Mouse (Mus musculus): ENCODE results near the gene Rgs3. TPM values are rescaled to one million over a fixed set of nuclear protein-coding genes. Genes with fewer than 3 reads are reported as not detected.

Gene Rgs3
- polyA plus RNA-seq, 1 experiment from 2014 or later = 52.8 TPM

DNA sequence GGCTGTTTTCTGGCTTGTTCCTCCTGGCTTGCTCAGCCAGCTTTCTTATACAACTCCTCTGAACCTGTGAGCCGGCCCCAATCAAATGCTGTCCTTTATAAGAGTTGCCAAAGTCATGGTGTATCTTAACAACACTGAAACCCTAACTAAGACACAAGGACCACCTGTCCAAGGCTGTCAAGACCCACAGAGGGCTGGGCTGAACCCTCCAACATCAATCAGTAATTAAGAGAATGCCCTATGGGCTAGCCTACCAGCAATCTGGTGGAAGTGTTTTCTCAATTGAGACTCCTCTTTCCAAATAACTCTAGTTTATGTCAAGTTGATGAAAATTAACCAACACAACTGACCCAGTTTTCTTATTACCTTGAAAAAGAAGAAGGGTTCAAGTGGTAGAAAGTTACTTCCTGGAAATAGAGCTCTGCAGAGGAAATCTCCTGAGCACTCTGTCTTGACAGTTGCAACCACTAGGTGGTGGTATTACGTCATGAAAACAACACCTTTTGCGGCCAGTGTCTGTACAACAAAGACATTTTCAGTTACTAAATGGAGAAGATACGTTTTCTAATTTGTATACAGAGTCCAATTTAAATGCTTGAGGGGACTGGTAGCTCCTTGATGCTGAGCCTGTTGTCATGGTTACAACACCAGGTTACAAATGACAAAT is 1.4 kb downstream of the Rgs3 start:
- peaks cover 14% of the 10 kb centered on the region for H3K4me1 ChIP-seq
- no peaks in the 10 kb centered on the region for H3K36me3 ChIP-seq
- 24% methylated on average over 4 of the region's 4 CpGs for WGBS
- no peak; the same call in 1 of the 2 replicates for ATAC-seq (ENCODE audit: low FRiP score, low read depth)
- H3K4me2 ChIP-seq (replicated peaks) = no peak overlapping the region
- no peak overlapping the region for H3K27ac ChIP-seq
- H3K9me3 ChIP-seq = no peaks in the 10 kb centered on the region
- H3K4me3 ChIP-seq = no peak overlapping the region
- no peak overlapping the region for H3K9ac ChIP-seq
- H3K27me3 ChIP-seq = no peaks in the 10 kb centered on the region

DNA sequence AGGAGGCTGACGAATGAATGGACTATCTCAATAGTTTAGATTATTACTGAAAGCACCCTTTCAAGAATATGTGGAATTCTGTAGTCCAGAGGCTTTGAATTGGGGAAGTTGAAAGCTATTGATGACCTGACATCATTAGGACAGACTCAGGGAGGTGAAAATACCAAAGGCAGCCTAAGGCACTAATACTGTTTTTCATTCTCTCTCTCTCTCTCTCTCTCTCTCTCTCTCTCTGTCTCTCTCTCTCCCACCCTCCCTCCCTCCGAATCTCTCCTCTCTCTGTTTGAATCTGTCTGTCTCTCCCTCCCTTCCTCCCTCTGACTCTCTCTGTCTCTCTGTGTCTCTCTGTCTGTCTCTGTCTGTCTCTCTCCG is 2.0 kb downstream of the Rgs3 start:
- WGBS = 67% methylated on average over 3 of the region's 3 CpGs
- Histone ChIP-seq H3K36me3 (no peaks in the 10 kb centered on the region), H3K27me3 (no peaks in the 10 kb centered on the region)

DNA sequence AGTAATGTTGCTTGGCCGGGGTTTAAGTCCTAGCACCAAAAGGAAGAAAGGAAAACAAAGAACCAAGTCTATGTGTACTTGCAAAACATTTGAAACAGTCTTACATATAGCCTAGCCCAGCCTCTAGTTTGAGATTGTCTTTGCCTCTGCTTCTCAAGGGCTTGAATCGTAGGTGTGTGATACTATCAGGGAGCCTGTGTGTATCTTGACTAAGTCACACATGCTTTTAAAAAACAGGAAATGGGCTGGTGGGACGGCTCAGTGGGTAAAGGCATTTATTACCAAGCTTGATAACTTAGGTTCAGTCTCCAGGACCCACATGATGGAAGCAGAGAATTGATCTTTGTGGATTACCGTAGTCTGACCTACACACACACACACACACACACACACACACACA is 2.4 kb downstream of the Rgs3 start:
- Histone ChIP-seq H3K27ac (no peak overlapping the region), H3K27me3 (no peaks in the 10 kb centered on the region), H3K9me3 (no peaks in the 10 kb centered on the region), H3K9ac (no peak overlapping the region), H3K36me3 (no peaks in the 10 kb centered on the region), H3K4me1 (peaks cover 13% of the 10 kb centered on the region), H3K4me3 (no peak overlapping the region), H3K4me2 (replicated peaks) (no peak overlapping the region)
- no peak for ATAC-seq (ENCODE audit: low FRiP score, low read depth)
- WGBS = 71% methylated on average over 4 of the region's 4 CpGs

More for the DNA sequence above, 2.0 kb downstream of the Rgs3 start:
- Histone ChIP-seq H3K4me1 (peaks cover 14% of the 10 kb centered on the region), H3K4me3 (no peak overlapping the region), H3K9ac (no peak overlapping the region), H3K4me2 (replicated peaks) (no peak overlapping the region), H3K27ac (no peak overlapping the region), H3K9me3 (no peaks in the 10 kb centered on the region)
- ATAC-seq (ENCODE audit: low FRiP score, low read depth) = no peak

DNA sequence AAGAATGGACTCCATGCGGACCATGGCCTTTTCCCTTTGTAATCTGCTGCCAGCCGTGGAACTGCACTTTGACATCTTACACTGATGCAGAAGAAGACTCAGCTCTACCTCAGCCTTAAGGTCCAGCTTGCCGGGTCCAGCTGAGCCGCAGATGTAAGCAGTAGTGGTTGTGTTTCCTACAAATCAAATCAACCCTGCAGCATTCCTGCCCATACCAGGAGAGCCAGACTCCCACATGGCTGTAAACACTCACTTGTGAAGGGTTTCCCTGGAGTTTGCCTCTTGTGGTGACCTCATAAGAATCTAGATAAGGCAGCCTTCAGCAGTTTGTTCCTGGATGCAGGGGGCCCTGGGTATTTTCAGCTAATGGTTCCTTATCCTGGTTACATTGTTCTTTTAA is 6.9 kb downstream of the Rgs3 start:
- no peak overlapping the region for H3K4me2 ChIP-seq (replicated peaks)
- H3K27me3 ChIP-seq = no peaks in the 10 kb centered on the region
- 70% methylated on average over 4 of the region's 4 CpGs for WGBS
- no peaks in the 10 kb centered on the region for H3K36me3 ChIP-seq
- H3K4me3 ChIP-seq = no peak overlapping the region
- H3K9me3 ChIP-seq = no peaks in the 10 kb centered on the region
- no peak for ATAC-seq (ENCODE audit: low FRiP score, low read depth)
- H3K4me1 ChIP-seq = peaks cover 3% of the 10 kb centered on the region; the same call in 1 of the 2 replicates
- no peak overlapping the region for H3K9ac ChIP-seq
- H3K27ac ChIP-seq = no peak overlapping the region

DNA sequence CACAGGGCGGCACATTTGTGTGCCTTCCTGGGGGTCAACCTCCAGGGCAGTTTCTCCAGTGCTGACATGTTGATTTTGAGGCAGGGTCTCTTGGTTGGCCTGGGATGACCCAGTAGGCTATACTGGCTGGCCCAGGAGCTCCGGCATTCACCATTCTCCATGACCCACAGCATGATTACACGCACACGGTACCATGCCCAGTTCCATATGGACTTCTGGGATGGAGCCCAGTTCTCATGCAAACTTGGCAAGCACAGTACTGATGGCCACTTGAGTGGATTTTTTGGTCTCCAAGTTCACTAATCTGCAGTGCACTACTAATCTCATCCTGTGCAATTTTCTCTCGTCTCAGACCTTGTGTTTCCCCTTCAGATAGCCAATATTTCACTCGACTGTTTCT is 8.0 kb downstream of the Rgs3 start:
- H3K9me3 ChIP-seq = no peaks in the 10 kb centered on the region
- no peaks in the 10 kb centered on the region for H3K36me3 ChIP-seq
- H3K4me3 ChIP-seq = no peak overlapping the region
- no peak for ATAC-seq (ENCODE audit: low FRiP score, low read depth)
- H3K4me1 ChIP-seq = peaks cover 3% of the 10 kb centered on the region; the same call in 1 of the 2 replicates
- no peak overlapping the region for H3K27ac ChIP-seq
- no peak overlapping the region for H3K4me2 ChIP-seq (replicated peaks)
- 91% methylated on average over 6 of the region's 6 CpGs for WGBS
- no peaks in the 10 kb centered on the region for H3K27me3 ChIP-seq
- H3K9ac ChIP-seq = no peak overlapping the region

DNA sequence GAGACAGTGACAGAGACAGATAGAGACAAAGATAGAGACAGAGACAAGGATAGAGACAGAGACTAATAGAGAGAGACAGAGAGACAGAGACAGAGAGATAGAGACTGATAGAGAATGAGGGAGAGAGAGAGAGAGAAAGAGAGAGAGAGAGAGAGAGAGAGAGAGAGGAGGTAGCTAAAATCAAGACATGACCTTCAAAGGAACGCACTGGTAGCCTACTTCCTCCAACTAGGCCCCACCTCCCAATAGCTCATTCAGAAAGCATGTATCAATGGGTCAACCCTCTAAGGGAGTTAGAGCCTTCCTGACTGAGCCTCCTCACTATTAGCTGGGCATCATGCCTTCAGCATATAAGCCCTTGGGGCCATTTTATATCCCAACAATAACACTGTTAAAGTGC is 8.7 kb downstream of the Rgs3 start:
- H3K36me3 ChIP-seq = no peaks in the 10 kb centered on the region
- ATAC-seq (ENCODE audit: low FRiP score, low read depth) = no peak
- H3K4me2 ChIP-seq (replicated peaks) = no peak overlapping the region
- H3K9ac ChIP-seq = no peak overlapping the region
- H3K9me3 ChIP-seq = no peaks in the 10 kb centered on the region
- H3K4me1 ChIP-seq = peaks cover 3% of the 10 kb centered on the region; the same call in 1 of the 2 replicates
- H3K4me3 ChIP-seq = no peak overlapping the region
- no peaks in the 10 kb centered on the region for H3K27me3 ChIP-seq
- 100% methylated on average over 1 of the region's 1 CpGs for WGBS
- H3K27ac ChIP-seq = no peak overlapping the region

DNA sequence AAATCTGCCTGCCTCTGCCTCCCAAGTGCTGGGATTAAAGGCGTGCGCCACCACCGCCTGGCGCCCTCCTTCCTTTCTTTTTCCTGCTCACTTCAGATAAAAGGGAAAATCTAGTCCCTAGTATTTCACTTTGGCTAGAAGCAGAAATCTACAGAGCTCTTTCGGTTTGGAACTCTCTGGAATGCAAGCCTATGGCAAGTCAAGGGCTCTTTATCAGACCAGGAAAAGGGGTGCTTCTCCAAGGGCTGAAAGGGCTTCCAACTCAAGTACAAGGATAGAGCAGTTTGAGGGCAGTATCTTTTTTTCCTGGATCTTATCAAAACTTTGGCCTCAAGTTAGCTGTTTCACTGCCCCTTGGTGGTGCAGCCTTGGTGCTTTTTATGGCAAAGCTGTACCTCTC is 10.0 kb downstream of the Rgs3 start:
- 91% methylated on average over 5 of the region's 5 CpGs for WGBS
- ATAC-seq (ENCODE audit: low FRiP score, low read depth) = no peak
- H3K4me3 ChIP-seq = no peak overlapping the region
- H3K4me1 ChIP-seq = no peaks in the 10 kb centered on the region
- H3K36me3 ChIP-seq = no peaks in the 10 kb centered on the region
- H3K27me3 ChIP-seq = no peaks in the 10 kb centered on the region
- no peak overlapping the region for H3K4me2 ChIP-seq (replicated peaks)
- no peak overlapping the region for H3K27ac ChIP-seq
- no peaks in the 10 kb centered on the region for H3K9me3 ChIP-seq
- no peak overlapping the region for H3K9ac ChIP-seq

DNA sequence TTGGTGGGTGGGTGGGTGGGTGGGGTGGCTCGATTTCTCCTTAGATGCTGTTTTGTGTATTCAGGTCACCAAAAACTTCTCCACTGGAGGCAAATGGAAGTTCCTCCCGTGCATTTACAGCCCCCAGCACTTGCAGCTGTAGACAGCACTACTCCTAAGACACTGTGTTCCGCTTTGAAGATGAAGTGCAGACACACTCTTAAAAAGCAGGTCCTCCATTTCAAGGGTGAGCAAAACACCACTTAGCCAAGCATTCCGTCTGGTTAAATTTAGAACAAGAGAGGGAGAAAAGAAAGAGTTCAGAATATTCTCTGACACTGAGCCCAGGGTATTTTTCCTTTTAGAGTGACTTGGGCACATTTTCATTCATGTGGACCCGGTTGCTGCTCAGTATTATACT is 10.4 kb downstream of the Rgs3 start:
- H3K27ac ChIP-seq = no peak overlapping the region
- no peaks in the 10 kb centered on the region for H3K27me3 ChIP-seq
- no peak overlapping the region for H3K4me3 ChIP-seq
- WGBS = 60% methylated on average over 5 of the region's 5 CpGs
- no peaks in the 10 kb centered on the region for H3K4me1 ChIP-seq
- no peaks in the 10 kb centered on the region for H3K9me3 ChIP-seq
- H3K9ac ChIP-seq = no peak overlapping the region
- H3K4me2 ChIP-seq (replicated peaks) = no peak overlapping the region
- ATAC-seq (ENCODE audit: low FRiP score, low read depth) = no peak
- H3K36me3 ChIP-seq = no peaks in the 10 kb centered on the region

DNA sequence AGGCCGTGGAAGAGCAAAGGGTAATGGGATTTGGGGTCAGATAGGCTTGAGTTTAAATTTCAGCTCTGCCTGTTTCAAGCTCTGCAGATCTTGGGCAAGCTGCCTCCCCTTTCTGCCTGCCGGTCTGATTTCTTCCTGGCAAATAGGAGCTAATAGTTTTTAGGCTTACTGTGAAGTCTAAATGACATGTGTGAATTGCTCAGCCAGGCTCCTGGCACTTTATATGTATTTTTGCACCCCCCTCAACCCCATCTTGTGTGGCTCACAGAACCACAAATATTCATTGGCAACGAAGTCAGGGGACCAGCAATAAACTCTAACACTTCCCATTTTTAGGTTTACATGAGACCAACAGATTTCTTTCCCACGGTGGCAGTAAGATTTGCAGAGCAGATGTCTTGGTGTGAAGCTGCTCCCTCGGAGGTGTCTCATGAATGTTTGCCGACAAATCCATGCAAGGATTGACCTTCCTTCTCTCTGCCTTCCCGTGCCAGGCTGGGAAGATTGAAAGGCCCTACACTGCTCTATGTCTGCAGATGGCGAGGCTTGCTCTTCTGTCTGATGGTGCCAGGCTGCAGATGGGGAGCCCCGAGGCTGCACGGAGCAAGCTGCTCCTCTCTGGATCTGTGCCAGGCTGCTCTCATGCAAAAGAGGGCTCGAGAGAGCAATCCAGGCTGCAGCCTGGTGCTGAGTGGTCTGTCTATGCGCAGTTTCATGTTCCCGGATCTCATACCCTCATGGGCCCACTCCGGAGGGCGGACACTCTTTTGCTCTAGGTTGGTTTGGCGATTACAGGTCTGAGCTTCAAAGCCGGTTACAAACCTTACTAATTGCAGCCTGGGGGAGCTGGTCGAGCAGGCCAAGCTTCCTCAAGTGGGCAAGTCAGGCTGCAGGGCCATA is 23.0 kb downstream of the Rgs3 start:
- Histone ChIP-seq H3K27ac (no peak overlapping the region), H3K4me2 (replicated peaks) (peak overlapping the region; percentile 78), H3K27me3 (peaks cover 48% of the 10 kb centered on the region), H3K9ac (peak overlapping the region; percentile 48), H3K36me3 (no peaks in the 10 kb centered on the region), H3K4me1 (peaks cover 29% of the 10 kb centered on the region), H3K9me3 (no peaks in the 10 kb centered on the region), H3K4me3 (peak overlapping the region; percentile 41)
- peak; percentile 40; the same call in 1 of the 2 replicates for ATAC-seq (ENCODE audit: low FRiP score, low read depth)
- WGBS = 15% methylated on average over 18 of the region's 18 CpGs

DNA sequence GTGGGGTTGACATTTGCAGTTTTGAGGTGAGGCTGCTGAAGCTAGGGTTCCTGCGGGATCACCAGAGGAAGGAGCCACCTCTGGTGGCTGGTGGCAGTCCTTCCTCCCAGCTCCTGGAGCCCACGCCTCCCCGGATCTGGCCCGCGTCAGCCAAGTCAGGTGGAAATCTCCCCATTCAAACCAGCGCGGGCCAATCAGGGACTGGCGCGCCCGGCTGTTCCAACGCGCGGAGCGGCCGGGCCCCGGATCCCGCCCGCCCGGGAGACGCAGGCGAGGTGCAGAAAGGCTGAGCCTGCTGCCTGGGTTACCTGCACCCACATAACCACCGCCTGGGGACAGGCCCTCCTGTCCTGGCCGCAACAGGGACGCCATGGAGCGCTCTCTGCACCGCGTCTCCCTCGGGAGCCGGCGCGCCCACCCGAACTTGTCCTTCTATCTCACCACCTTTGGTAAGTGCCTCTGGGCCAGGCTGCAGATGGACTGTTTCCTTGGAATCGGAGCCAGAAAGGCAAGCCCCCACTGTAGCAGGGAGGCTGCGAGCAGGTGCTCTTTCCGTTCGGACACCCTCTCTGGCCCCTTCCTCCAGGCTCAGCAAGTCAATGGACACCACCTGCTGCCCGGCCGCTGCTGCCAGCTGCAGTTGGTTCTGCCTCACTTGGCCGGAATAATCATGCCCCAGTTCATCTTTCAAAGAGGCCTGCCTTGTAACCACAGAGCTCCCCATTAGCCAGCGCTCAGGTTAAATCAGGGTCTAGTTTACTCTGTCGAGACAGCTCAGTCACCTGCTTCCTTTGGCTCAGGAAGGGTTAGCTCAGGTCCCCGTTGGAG is 23.8 kb downstream of the Rgs3 start:
- H3K9me3 ChIP-seq = no peaks in the 10 kb centered on the region
- H3K27me3 ChIP-seq = peaks cover 48% of the 10 kb centered on the region
- peak overlapping the region; percentile 41 for H3K4me3 ChIP-seq
- peaks cover 29% of the 10 kb centered on the region for H3K4me1 ChIP-seq
- peak overlapping the region; percentile 78 for H3K4me2 ChIP-seq (replicated peaks)
- no peaks in the 10 kb centered on the region for H3K36me3 ChIP-seq
- peak overlapping the region; percentile 48 for H3K9ac ChIP-seq
- ATAC-seq (ENCODE audit: low FRiP score, low read depth) = peak; percentile 54; the same call in 1 of the 2 replicates
- 3% methylated on average over 42 of the region's 42 CpGs for WGBS
- H3K27ac ChIP-seq = no peak overlapping the region

DNA sequence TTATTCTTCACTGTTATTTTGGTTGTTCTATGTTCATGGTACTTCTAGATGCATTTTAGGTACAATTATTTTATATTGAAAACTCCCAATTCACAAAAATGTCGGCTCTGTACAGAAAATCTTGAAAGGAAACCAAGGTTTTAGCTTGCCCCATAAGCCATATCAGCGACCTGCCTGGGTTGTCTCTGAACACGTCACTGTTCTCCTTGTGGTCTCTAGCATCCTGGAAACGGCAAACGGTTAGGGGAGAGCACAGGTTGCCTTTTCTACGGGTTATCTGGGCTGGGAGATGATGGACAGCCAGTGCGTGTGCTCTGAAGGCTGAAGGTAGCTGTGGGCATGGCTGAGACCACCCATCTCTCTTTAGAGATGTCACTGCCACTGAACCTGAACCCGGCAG is 27.4 kb downstream of the Rgs3 start:
- Histone ChIP-seq H3K4me1 (peaks cover 31% of the 10 kb centered on the region), H3K27ac (no peak overlapping the region), H3K36me3 (no peaks in the 10 kb centered on the region), H3K9ac (no peak overlapping the region), H3K9me3 (no peaks in the 10 kb centered on the region), H3K4me3 (no peak overlapping the region), H3K4me2 (replicated peaks) (no peak overlapping the region), H3K27me3 (peaks cover 38% of the 10 kb centered on the region)
- WGBS = 84% methylated on average over 8 of the region's 8 CpGs
- ATAC-seq (ENCODE audit: low FRiP score, low read depth) = no peak

DNA sequence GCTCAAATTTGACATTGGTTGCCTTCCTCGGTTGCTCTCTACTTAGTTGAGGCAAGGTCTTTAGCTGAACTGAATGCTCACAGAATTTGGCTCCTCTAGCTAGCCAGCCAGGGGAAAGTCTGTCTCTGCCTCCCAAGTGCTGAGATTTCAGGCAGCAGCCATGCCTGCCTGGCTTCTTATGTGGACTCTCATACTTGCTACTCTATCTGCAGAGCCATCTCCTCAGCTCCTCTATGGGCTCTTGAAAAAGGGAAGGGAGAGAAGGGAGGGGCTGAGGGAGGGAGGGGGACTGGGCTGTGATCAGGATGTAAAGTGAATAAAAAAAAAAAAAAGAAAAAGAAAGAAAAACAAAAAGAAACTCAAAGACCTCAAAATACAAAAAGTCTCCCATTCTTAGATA is 31.2 kb downstream of the Rgs3 start:
- no peak overlapping the region for H3K4me2 ChIP-seq (replicated peaks)
- ATAC-seq (ENCODE audit: low FRiP score, low read depth) = no peak
- peaks cover 6% of the 10 kb centered on the region; the same call in 1 of the 2 replicates for H3K4me1 ChIP-seq
- 89% methylated on average over 1 of the region's 1 CpGs for WGBS
- H3K27me3 ChIP-seq = no peaks in the 10 kb centered on the region
- H3K9me3 ChIP-seq = no peaks in the 10 kb centered on the region
- H3K27ac ChIP-seq = no peak overlapping the region
- no peak overlapping the region for H3K9ac ChIP-seq
- no peak overlapping the region for H3K4me3 ChIP-seq
- no peaks in the 10 kb centered on the region for H3K36me3 ChIP-seq
